Mouse (Mus musculus) cortical plate, adult 2 months (tissue): ENCODE results near the gene Spata2.

Experiments
- CTCF ChIP-seq: fragments of 200-500 bp; IDR thresholded peaks from 2 replicates; pipeline ENCODE4 v1.5.1; 2011; ENCODE audit warnings: mild to moderate bottlenecking, control low read depth, low read length; ENCODE audit not compliant: insufficient read depth; ENCODE audit errors: extremely low read depth
- POLR2A ChIP-seq: fragments of 200-500 bp; IDR thresholded peaks from 2 replicates; pipeline ENCODE4 v1.6.1; 2011; ENCODE audit warnings: mild to moderate bottlenecking, low read length, control low read depth; ENCODE audit not compliant: insufficient read depth; ENCODE audit errors: extremely low read depth

DNA sequence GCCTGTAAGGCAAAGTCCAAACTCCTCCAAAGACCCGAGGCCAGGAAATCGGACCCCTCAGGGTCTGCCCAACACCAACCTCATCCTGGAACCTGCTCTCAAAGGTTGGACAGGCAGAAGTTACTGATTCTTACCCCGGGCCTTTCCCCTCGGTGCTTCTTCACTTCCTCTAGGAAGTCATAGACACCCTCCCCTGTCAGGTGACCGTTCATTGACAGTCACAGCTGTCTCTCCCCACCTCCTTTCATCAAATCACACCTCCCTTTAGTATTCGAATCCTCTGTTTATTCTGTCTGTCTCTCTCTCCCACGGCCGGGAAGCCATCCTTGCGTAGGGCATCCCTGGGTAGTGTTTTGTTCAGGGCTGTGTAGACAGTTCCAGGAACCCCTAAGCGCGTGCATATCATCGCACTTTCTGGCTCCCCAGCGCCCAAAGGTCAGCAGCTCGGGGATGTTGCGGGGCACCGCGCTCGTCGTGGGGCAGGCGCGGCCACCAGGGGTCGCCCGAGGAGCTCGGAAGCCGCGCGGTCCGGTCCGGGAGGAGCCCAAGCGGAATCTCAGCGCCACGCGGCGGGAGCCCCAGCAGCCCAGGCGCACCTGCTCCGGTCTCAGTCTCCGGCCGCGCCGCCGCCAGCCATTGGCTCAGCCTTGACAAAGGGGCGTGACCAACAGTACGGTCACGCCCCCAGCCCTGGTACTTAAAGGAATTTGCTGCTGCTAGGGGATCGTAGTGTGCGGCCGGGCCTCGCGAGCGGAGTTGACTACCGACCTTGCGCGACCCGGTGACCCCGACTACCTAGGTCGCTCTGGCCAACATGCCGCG lies 45.0 kb upstream of the Spata2 start, which contains the start of gene Snai1:
- TF ChIP-seq POLR2A (peak; percentile 24; the same call in 1 of the 2 replicates), CTCF (peak; percentile 41)
